Mouse (Mus musculus) CH12.LX (cell line): ENCODE measurements around the gene Acox2. TPM values are rescaled to one million over a fixed set of nuclear protein-coding genes. Genes with fewer than 3 reads are reported as not detected.

ENCODE experiments used
- DNase-seq: peaks from one replicate; pipeline ENCODE4 v3.0.0-alpha.2; 2013; ENCODE audit errors: extremely low read depth
- H3K27ac ChIP-seq: 2 replicates; pipeline ENCODE4 v1.5.1; 2012; ENCODE audit warnings: low read depth, mild to moderate bottlenecking, control low read depth, moderate library complexity; ENCODE audit not compliant: insufficient read depth
- H3K27me3 ChIP-seq: replicated peaks from 2 replicates; pipeline ENCODE3; 2012; ENCODE audit warnings: inconsistent platforms
- H3K36me3 ChIP-seq, 2 experiments: replicated peaks in 1 of 2; 2 replicates each; pipeline versions ENCODE3 to v1.6.1; 2012; ENCODE audit warnings: inconsistent platforms in 1 of 2, low read length in 1 of 2, mild to moderate bottlenecking in 1 of 2, mixed read lengths in 1 of 2, moderate library complexity in 1 of 2; ENCODE audit not compliant: control insufficient read depth in 1 of 2, insufficient read depth in 1 of 2
- H3K4me1 ChIP-seq, 2 experiments: 2 replicates each; pipeline ENCODE4 v1.6.1; 2012; ENCODE audit warnings: inconsistent platforms in 1 of 2, moderate library complexity in 1 of 2; ENCODE audit not compliant: insufficient read depth in 2 of 2, control insufficient read depth in 1 of 2
- H3K4me2 ChIP-seq: 2 replicates; pipeline ENCODE4 v1.6.1; 2012; ENCODE audit warnings: low read depth, mild to moderate bottlenecking, control low read depth; ENCODE audit not compliant: poor library complexity, insufficient read depth, severe bottlenecking
- H3K4me3 ChIP-seq, 3 experiments: fragments of 150-350 bp in 1 of 3; sonication (generic) in 1 of 3; replicated peaks in 1 of 3; 2 replicates each; pipeline versions ENCODE3 to v1.5.1; 2011 to 2012; ENCODE audit warnings: low read depth in 2 of 3, low read length in 2 of 3, mild to moderate bottlenecking in 2 of 3, moderate library complexity in 2 of 3, control low read depth in 1 of 3, improper control_type of control experiment in 1 of 3, inconsistent platforms in 1 of 3, mixed read lengths in 1 of 3; ENCODE audit not compliant: poor library complexity in 1 of 3
- H3K79me2 ChIP-seq: replicated peaks from 2 replicates; pipeline ENCODE4 v1.6.1; 2012; ENCODE audit warnings: mild to moderate bottlenecking, moderate library complexity; ENCODE audit not compliant: control insufficient read depth, poor library complexity, insufficient read depth, severe bottlenecking; ENCODE audit errors: extremely low read depth
- H3K9ac ChIP-seq: 2 replicates; pipeline ENCODE4 v1.6.1; 2012; ENCODE audit warnings: low read depth, mild to moderate bottlenecking, control low read depth, moderate library complexity; ENCODE audit not compliant: insufficient read depth
- H3K9me3 ChIP-seq: replicated peaks from 2 replicates; pipeline ENCODE3; 2012; ENCODE audit warnings: low read length, inconsistent platforms, mixed read lengths
- BHLHE40 ChIP-seq: IDR thresholded peaks from 2 replicates; pipeline ENCODE4 v1.6.1; 2011; ENCODE audit warnings: mild to moderate bottlenecking, low read depth, low read length, improper control_type of control experiment
- CHD2 ChIP-seq: IDR thresholded peaks from 2 replicates; pipeline ENCODE4 v1.6.1; 2011; ENCODE audit warnings: low read length, improper control_type of control experiment
- CTCF ChIP-seq, 2 experiments: IDR thresholded peaks in 1 of 2; conservative IDR thresholded peaks in 1 of 2; 2 replicates each; pipeline ENCODE4 v1.5.1; 2011 to 2012; ENCODE audit warnings: low read depth in 2 of 2, low read length in 2 of 2, improper control_type of control experiment in 1 of 2, inconsistent platforms in 1 of 2, mild to moderate bottlenecking in 1 of 2, moderate library complexity in 1 of 2
- E2F4 ChIP-seq: IDR thresholded peaks from 2 replicates; pipeline ENCODE4 v1.6.1; 2011; ENCODE audit warnings: low read depth, low read length, improper control_type of control experiment; ENCODE audit not compliant: insufficient replicate concordance
- EP300 ChIP-seq: IDR thresholded peaks from 2 replicates; pipeline ENCODE4 v1.6.1; 2011; ENCODE audit warnings: low read length, improper control_type of control experiment
- ETS1 ChIP-seq: conservative IDR thresholded peaks from 2 replicates; pipeline ENCODE4 v1.6.1; 2012; ENCODE audit warnings: low read depth, mild to moderate bottlenecking, inconsistent platforms, low read length, improper control_type of control experiment, moderate library complexity
- JUN ChIP-seq: IDR thresholded peaks from 2 replicates; pipeline ENCODE4 v1.6.1; 2011; ENCODE audit warnings: low read depth, mild to moderate bottlenecking, low read length, improper control_type of control experiment, moderate library complexity; ENCODE audit not compliant: insufficient read depth
- JUND ChIP-seq: conservative IDR thresholded peaks from 2 replicates; pipeline ENCODE4 v1.6.1; 2011; ENCODE audit warnings: low read depth, low read length, improper control_type of control experiment
- MAFK ChIP-seq: IDR thresholded peaks from 2 replicates; pipeline ENCODE4 v1.6.1; 2011; ENCODE audit warnings: low read length, improper control_type of control experiment; ENCODE audit not compliant: insufficient replicate concordance
- MAX ChIP-seq: IDR thresholded peaks from 2 replicates; pipeline ENCODE4 v1.6.1; 2011; ENCODE audit warnings: low read length, improper control_type of control experiment
- PAX5 ChIP-seq: IDR thresholded peaks from 2 replicates; pipeline ENCODE4 v1.6.1; 2012; ENCODE audit warnings: low read length, inconsistent platforms, mixed read lengths
- POLR2A ChIP-seq: IDR thresholded peaks from 2 replicates; pipeline ENCODE4 v1.6.1; 2011; ENCODE audit warnings: low read depth, mild to moderate bottlenecking, improper control_type of control experiment, low read length
- POLR2AphosphoS2 ChIP-seq: IDR thresholded peaks from 2 replicates; pipeline ENCODE4 v1.6.1; 2011; ENCODE audit warnings: low read depth, low read length, improper control_type of control experiment
- RAD21 ChIP-seq: IDR thresholded peaks from 2 replicates; pipeline ENCODE4 v1.6.1; 2011; ENCODE audit warnings: low read depth, mild to moderate bottlenecking, low read length, improper control_type of control experiment, moderate library complexity
- RCOR1 ChIP-seq: conservative IDR thresholded peaks from 2 replicates; pipeline ENCODE4 v1.6.1; 2012; ENCODE audit warnings: low read depth, mild to moderate bottlenecking, inconsistent platforms, low read length, improper control_type of control experiment
- SMC3 ChIP-seq: IDR thresholded peaks from 2 replicates; pipeline ENCODE4 v1.6.1; 2011; ENCODE audit warnings: low read depth, low read length, improper control_type of control experiment
- TBP ChIP-seq: conservative IDR thresholded peaks from 2 replicates; pipeline ENCODE4 v1.6.1; 2011; ENCODE audit warnings: low read depth, low read length, improper control_type of control experiment
- UBTF ChIP-seq: IDR thresholded peaks from 2 replicates; pipeline ENCODE4 v1.6.1; 2012; ENCODE audit warnings: low read depth, mild to moderate bottlenecking, inconsistent platforms, low read length, improper control_type of control experiment, moderate library complexity
- USF2 ChIP-seq: conservative IDR thresholded peaks from 2 replicates; pipeline ENCODE4 v1.6.1; 2011; ENCODE audit warnings: low read depth, low read length, improper control_type of control experiment
- ZNF384 ChIP-seq: IDR thresholded peaks from 2 replicates; pipeline ENCODE4 v1.6.1; 2012; ENCODE audit warnings: low read depth, low read length, improper control_type of control experiment, inconsistent platforms
- dilution Hi-C: fragments of 300-500 bp; cut with MboI; formaldehyde crosslinking; loops from 2 replicates; pipeline ENCODE4 v1.14.3; 2020; ENCODE audit warnings: low sequenced_read_pairs; ENCODE audit not compliant: extremely low pct_unique_long_range_greater_than_20kb, extremely low pct_ligation_motif_present
- in situ Hi-C: fragments of 300-500 bp; cut with MboI; formaldehyde crosslinking; loops from 3 replicates; pipeline ENCODE4 v1.14.3; 2019; ENCODE audit warnings: low sequenced_read_pairs, low pct_ligation_motif_present, low pct_unique_long_range_greater_than_20kb, mixed read lengths
- polyA plus RNA-seq: library from polyadenylated mRNA; unstranded; fragments of >175 nt; gene quantifications from 2 replicates; pipeline ENCODE4 v1.2.1, GENCODE M21; 2012; ENCODE audit warnings: low read depth; ENCODE audit not compliant: insufficient read length
- total RNA-seq, 2 experiments: library from RNA; depleted of rRNA; stranded (reverse); fragments of 300-350 nt in 1 of 2; fragments of >200 nt in 1 of 2; gene quantifications; 2 replicates each; pipeline ENCODE4 v1.2.3; 2012 to 2014

The Acox2 gene
- total and polyA plus RNA-seq, 3 experiments: not detected

DNA sequence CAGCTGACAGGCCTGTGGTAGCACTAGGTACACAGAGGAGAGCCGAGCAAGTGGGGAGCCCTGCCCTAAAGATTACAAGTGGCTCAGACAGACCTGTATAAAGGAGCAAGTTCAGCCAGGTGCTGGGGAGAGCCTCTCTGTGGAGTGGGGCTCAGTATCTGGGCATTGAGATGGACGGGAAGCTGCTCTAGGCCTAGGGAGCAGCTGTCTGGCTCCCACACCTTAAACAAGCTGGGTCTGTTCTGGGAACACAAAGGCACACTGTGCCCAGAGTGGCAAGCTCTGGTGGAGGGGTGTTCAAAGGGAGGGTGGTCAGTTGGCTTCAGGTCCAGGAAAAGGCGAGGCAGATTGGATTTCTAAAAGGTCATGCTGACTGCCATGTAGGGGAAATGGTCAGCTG, 45.9 kb upstream of the Acox2 start:
- peaks cover 0 to 3% of the 10 kb centered on the region in 2 experiments; a peak in 1 of 4 replicates for H3K4me1 ChIP-seq
- dilution Hi-C loops: no loop called here

DNA sequence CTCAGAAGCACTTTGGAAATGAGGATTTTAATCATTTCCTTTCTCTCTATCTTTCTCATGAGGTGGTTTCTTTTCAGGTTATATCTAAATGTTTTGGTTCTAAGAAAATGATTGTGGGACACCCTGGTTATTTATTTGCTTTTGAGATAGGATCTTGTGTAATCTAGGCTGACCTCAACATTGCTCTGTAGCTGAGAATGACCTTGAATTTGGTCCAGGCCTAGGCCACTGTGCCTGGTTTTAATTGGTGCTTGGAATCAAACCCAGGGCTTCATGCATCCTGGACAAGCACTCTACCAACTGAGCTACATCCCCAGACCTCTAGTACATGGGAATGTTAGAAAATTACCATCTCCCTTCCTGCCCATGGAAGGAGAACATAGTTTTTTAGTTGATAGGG, 44.9 kb upstream of the Acox2 start:
- Histone ChIP-seq H3K27me3 (no peaks in the 10 kb centered on the region), H3K4me2 (no peak overlapping the region), H3K9me3 (no peaks in the 10 kb centered on the region), H3K4me1 (peaks cover 0 to 3% of the 10 kb centered on the region in 2 experiments; a peak in 1 of 4 replicates), H3K79me2 (no peaks in the 10 kb centered on the region), H3K27ac (no peak overlapping the region), H3K4me3 (no peak overlapping the region), H3K9ac (no peak overlapping the region), H3K36me3 (no peaks in the 10 kb centered on the region)
- in situ Hi-C loops (loop anchor here (25.0 kb wide), 1 partner anchor 492 kb away; the partner anchor contains the start of gene Flnb), dilution Hi-C loops (no loop called here)
- DNase-seq: no peak
- TF ChIP-seq RAD21 (no peak), CTCF (conservative IDR thresholded peaks at IDR 0.05 in 1 of 2, IDR thresholded peaks at IDR 0.05 in 1 of 2; ENCODE audit: low read depth in 2 of 2, low read length in 2 of 2) (no peak), POLR2AphosphoS2 (no peak), BHLHE40 (no peak), TBP (no peak)

More for the DNA sequence above, 45.9 kb upstream of the Acox2 start:
- in situ Hi-C loops: loop anchor here (25.0 kb wide), 1 partner anchor 493 kb away; the partner anchor contains the start of gene Flnb
- H3K27ac ChIP-seq: no peak overlapping the region
- H3K4me3 ChIP-seq: no peak overlapping the region
- H3K79me2 ChIP-seq: no peaks in the 10 kb centered on the region
- H3K9ac ChIP-seq: no peak overlapping the region
- H3K4me2 ChIP-seq: no peak overlapping the region
- no peaks in the 10 kb centered on the region for H3K9me3 ChIP-seq
- DNase-seq: no peak
- no peak for TF ChIP-seq EP300
- no peak for TF ChIP-seq UBTF
- TF ChIP-seq, all 38 proteins: peak for 0
- no peaks in the 10 kb centered on the region for H3K36me3 ChIP-seq
- H3K27me3 ChIP-seq: no peaks in the 10 kb centered on the region

DNA sequence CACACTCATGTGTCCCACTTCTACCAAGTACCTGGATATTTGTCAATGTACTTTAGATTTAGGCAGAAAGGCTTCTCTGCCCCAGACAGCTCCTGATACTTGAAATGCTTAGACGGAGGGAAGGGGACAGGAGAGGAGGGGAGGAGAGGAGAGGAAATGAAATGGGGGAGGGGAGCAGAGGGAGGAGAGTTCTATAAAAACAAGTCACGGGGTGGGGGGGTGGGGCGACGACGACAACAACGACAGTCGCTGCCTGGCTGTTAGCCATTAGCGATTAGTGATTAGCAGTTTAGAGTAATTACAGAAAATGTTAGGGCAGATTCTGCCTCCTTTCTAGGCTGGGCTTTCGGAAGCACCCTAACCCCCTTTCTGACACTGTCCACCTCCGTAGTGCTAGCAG, 43.5 kb upstream of the Acox2 start:
- dilution Hi-C loops: no loop called here
- Histone ChIP-seq H3K4me3 (no peak overlapping the region), H3K79me2 (no peaks in the 10 kb centered on the region), H3K27ac (no peak overlapping the region), H3K4me1 (peaks cover 0 to 3% of the 10 kb centered on the region in 2 experiments; a peak in 1 of 4 replicates), H3K4me2 (no peak overlapping the region), H3K9me3 (no peaks in the 10 kb centered on the region), H3K27me3 (peaks cover 3% of the 10 kb centered on the region), H3K9ac (no peak overlapping the region), H3K36me3 (no peaks in the 10 kb centered on the region)
- DNase-seq: no peak
- in situ Hi-C loops: loop anchor here (25.0 kb wide), 1 partner anchor 490 kb away; the partner anchor contains the start of gene Flnb
- TF ChIP-seq EP300 (no peak), JUN (no peak), POLR2AphosphoS2 (no peak), POLR2A (no peak), MAFK (no peak), E2F4 (no peak), UBTF (no peak), RAD21 (no peak), ZNF384 (no peak), USF2 (no peak), SMC3 (no peak), JUND (no peak), MAX (no peak), CHD2 (no peak), ETS1 (no peak), PAX5 (no peak), BHLHE40 (no peak), RCOR1 (no peak)
